Mouse (Mus musculus) hindbrain, embryonic 13.5 days (tissue): ENCODE data around the gene Nags. TPM values are rescaled to one million over a fixed set of nuclear protein-coding genes. Genes with fewer than 3 reads are reported as not detected.

Source experiments
- ATAC-seq: fragments of 200-750 bp; cut with Nextera tagmentation; 2 replicates; pipeline ENCODE4 v1.8.0; 2017; ENCODE audit warnings: moderate TSS enrichment; ENCODE audit not compliant: low FRiP score
- H3K27ac ChIP-seq: fragments of 300-500 bp; sonication (generic); 2 replicates; pipeline ENCODE4 v1.5.1; 2015; ENCODE audit warnings: inconsistent platforms, mild to moderate bottlenecking, moderate library complexity
- H3K27me3 ChIP-seq: fragments of 300-500 bp; sonication (generic); 2 replicates; pipeline ENCODE4 v1.6.1; 2015; ENCODE audit warnings: mild to moderate bottlenecking, inconsistent platforms
- H3K36me3 ChIP-seq: fragments of 300-500 bp; sonication (generic); 2 replicates; pipeline ENCODE4 v1.6.1; 2015; ENCODE audit warnings: mild to moderate bottlenecking, inconsistent platforms
- H3K4me1 ChIP-seq: fragments of 300-500 bp; sonication (generic); replicated peaks from 2 replicates; pipeline ENCODE4 v1.6.1; 2015; ENCODE audit warnings: inconsistent platforms
- H3K4me2 ChIP-seq: fragments of 300-500 bp; sonication (generic); 2 replicates; pipeline ENCODE4 v1.6.1; 2015; ENCODE audit warnings: inconsistent platforms, mild to moderate bottlenecking, moderate library complexity
- H3K4me3 ChIP-seq: fragments of 300-500 bp; sonication (generic); 2 replicates; pipeline ENCODE4 v1.5.1; 2015; ENCODE audit warnings: mild to moderate bottlenecking, inconsistent platforms
- H3K9ac ChIP-seq: fragments of 300-500 bp; sonication (generic); 2 replicates; pipeline ENCODE4 v1.6.1; 2015; ENCODE audit warnings: mild to moderate bottlenecking, inconsistent platforms
- H3K9me3 ChIP-seq: fragments of 300-500 bp; sonication (generic); 2 replicates; pipeline ENCODE4 v1.6.1; 2016; ENCODE audit warnings: inconsistent platforms
- WGBS: fragments of 180-500 bp; shearing (Covaris S2); methylation state at CpG from one replicate; pipeline ENCODE4 v1.1.7; 2015; 5-methylcytosine and 5-hydroxymethylcytosine counted together
- polyA plus RNA-seq: library from polyadenylated mRNA; unstranded; fragments of >200 nt; fragmentation: Nextera tagmentation; extraction: Ambion mirVana; gene quantifications from 2 replicates; pipeline ENCODE4 v1.2.1, GENCODE M21; 2015

The Nags gene
- polyA plus RNA-seq, 1 experiment from 2014 or later = not detected

DNA sequence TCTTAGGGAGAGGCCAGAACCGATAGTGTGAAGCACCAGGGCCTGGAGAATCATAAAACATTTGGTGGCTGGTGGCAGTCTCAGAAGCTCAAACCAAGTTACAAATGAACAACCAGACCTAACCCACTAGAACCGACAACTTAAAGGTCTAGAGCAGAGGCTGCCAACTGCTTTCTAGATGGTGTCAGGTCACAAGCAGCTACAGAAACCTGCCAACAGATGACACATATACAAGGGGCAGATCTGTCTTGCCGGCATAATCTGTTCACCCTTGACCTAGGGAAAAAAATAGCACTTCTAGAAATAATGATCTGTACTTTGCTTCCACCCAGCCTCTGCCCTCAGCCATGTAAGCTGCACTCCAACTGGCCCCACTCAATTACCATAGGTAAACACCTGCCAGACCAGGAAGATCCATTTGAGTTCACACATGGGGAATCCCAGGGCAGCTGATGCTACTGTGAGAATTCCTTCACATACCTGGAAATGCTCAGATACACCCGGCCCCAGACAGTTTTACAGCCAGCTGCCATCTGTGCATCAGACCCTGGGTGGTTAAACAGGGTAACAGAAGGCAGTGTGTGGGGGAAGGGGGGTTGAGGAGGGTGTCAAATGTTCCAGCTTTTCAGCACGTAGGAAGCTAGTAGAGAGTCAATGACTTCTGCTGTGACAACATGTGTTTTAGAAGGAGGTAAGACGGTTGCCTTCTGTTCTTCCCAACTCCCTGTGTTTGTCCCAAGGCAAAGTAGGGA is 20.8 kb downstream of the Nags start:
- Histone ChIP-seq H3K9ac (no peak overlapping the region), H3K9me3 (no peaks in the 10 kb centered on the region), H3K27ac (no peak overlapping the region), H3K4me1 (no peaks in the 10 kb centered on the region), H3K36me3 (peaks cover 65% of the 10 kb centered on the region), H3K4me3 (no peak overlapping the region), H3K4me2 (no peak overlapping the region), H3K27me3 (no peaks in the 10 kb centered on the region)
- ATAC-seq = no peak
- WGBS = 77% methylated on average over 6 of the region's 6 CpGs

DNA sequence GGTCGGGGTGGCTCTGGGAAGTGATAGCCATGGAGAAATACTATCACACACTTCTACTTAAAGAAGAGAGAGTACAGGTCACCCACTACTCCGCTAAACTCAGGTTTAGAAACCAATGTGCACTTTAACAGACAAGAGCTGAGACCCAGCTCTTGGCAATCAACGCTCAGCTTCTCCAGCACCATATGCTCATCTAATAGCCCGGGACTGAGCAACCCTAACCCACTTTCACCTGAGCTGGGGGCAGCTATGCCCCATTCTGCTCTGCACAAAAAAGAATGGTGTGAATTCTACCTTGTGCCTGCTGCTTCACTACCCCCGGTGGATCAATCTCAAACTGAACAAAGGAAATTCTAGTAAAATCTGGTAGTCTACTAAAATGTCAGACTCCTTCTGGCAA is 22.2 kb downstream of the Nags start:
- 91% methylated on average over 5 of the region's 5 CpGs for WGBS
- no peak overlapping the region for H3K4me2 ChIP-seq
- no peak for ATAC-seq
- peaks cover 53% of the 10 kb centered on the region for H3K36me3 ChIP-seq
- no peak overlapping the region for H3K9ac ChIP-seq
- no peaks in the 10 kb centered on the region for H3K27me3 ChIP-seq
- H3K27ac ChIP-seq = no peak overlapping the region
- no peaks in the 10 kb centered on the region for H3K4me1 ChIP-seq
- no peak overlapping the region for H3K4me3 ChIP-seq
- H3K9me3 ChIP-seq = no peaks in the 10 kb centered on the region

GRCm38 (mm10) chr11:102168689-102169088 is 23.4 kb downstream of the Nags start:
- Histone ChIP-seq H3K27ac (no peak overlapping the region), H3K9me3 (no peaks in the 10 kb centered on the region), H3K4me3 (no peak overlapping the region), H3K4me2 (no peak overlapping the region), H3K4me1 (no peaks in the 10 kb centered on the region), H3K36me3 (peaks cover 44% of the 10 kb centered on the region), H3K27me3 (no peaks in the 10 kb centered on the region), H3K9ac (0 out of 2 replicates have a peak overlapping the region, but pooled peaks have one; percentile 8)
- WGBS = 91% methylated on average over 5 of the region's 5 CpGs
- no peak for ATAC-seq

- Histone ChIP-seq H3K36me3 (peaks cover 56% of the 10 kb centered on the region), H3K4me3 (no peak overlapping the region), H3K9me3 (no peaks in the 10 kb centered on the region), H3K4me1 (peaks cover 27% of the 10 kb centered on the region), H3K9ac (no peak overlapping the region), H3K4me2 (no peak overlapping the region), H3K27me3 (no peaks in the 10 kb centered on the region), H3K27ac (no peak overlapping the region)
- ATAC-seq = no peak
Observed at GRCm38 (mm10) chr11:102179836-102180235, 34.5 kb downstream of the Nags start.

DNA sequence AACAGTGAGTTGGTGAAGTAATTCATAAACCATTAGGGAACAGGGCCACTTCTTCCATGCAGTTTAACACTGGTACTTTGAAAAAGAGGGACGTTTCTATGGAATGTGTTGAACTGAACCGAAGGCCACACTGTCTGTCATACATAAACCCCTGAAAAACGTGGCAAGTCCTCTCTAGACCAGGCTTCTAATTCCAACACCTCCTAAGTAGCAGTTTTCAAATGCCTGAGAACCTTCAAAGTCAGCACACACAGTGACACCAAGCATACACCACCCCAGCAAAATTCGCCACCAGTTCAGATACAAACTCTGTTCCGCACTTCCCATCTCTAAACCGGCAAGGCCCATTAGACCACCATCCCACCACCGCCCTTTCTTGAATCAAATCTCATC is 38.9 kb downstream of the Nags start:
- 7% methylated on average over 7 of the region's 7 CpGs for WGBS
- peak overlapping the region; percentile 78 for H3K4me2 ChIP-seq
- H3K27ac ChIP-seq = peak overlapping the region; percentile 98
- H3K9me3 ChIP-seq = no peaks in the 10 kb centered on the region
- peaks cover 22% of the 10 kb centered on the region for H3K36me3 ChIP-seq
- peak overlapping the region; percentile 93 for H3K9ac ChIP-seq
- H3K4me3 ChIP-seq = peak overlapping the region; percentile 84
- H3K4me1 ChIP-seq = peaks cover 39% of the 10 kb centered on the region
- no peaks in the 10 kb centered on the region for H3K27me3 ChIP-seq
- no peak for ATAC-seq

DNA sequence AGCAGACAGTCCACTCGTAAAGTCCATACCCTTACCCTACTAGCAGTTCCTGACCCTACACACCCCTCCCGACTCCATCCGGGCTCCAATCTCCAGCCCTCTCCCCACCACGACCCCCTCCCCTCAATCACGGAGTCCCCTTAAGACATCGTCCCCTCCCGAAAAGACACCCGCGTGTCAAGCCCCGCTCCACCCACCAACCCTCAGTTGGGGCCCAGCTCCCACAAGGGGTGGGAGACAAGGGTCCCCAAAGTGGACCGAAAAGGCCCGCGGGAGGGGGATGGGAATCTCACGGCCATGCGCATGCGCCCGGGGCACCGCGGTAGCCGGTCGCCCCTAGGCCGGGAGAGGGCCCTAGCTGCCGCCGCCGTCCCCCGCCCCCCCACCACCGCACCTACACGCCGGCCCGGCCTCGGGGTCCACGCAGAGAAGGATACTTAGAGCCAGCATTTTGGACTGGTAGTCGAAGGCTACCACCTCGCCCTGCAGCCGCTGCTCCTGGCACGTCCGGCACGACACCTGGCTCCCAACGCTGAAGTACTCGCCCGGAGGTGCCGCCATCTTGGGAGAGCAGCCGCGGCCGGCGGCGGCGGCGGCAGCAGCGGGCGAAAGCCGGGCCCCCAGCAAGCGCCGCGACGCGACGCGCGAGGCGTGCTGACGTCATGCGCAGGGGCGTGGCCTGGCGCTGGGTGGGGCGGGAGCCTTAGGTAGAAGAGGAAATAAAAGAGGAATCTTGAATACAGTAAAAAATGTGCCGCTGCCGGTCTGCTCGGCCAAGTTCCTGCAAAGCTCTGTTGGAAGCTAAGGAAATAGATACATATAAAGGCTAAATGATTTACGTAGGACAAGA is 39.6 kb downstream of the Nags start, which contains the start of gene Lsm12:
Lsm12 (minus strand) TSS at position 651 of the 850 bp plus-strand sequence.
- WGBS = under 1% methylated on average over 68 of the region's 70 CpGs
- peak; percentile 80 for ATAC-seq
- peak within 1 kb of the TSS; percentile 93 for H3K9ac ChIP-seq
- peaks cover 16% of the 10 kb centered on the region for H3K36me3 ChIP-seq
- H3K4me2 ChIP-seq = peak within 1 kb of the TSS; percentile 78
- H3K4me1 ChIP-seq = peaks cover 38% of the 10 kb centered on the region
- H3K27me3 ChIP-seq = no peaks in the 10 kb centered on the region
- peak within 1 kb of the TSS; percentile 84 for H3K4me3 ChIP-seq
- H3K9me3 ChIP-seq = no peaks in the 10 kb centered on the region
- peak within 1 kb of the TSS; percentile 98 for H3K27ac ChIP-seq

GRCm38 (mm10) chr11:102185677-102186076 is 40.4 kb downstream of the Nags start:
- Histone ChIP-seq H3K4me1 (peaks cover 38% of the 10 kb centered on the region), H3K36me3 (peaks cover 13% of the 10 kb centered on the region), H3K9ac (peak overlapping the region; percentile 93), H3K4me2 (peak overlapping the region; percentile 78), H3K4me3 (peak overlapping the region; percentile 84), H3K27ac (peak overlapping the region; percentile 98), H3K9me3 (no peaks in the 10 kb centered on the region), H3K27me3 (no peaks in the 10 kb centered on the region)
- 57% methylated on average over 3 of the region's 3 CpGs for WGBS
- no peak for ATAC-seq

DNA sequence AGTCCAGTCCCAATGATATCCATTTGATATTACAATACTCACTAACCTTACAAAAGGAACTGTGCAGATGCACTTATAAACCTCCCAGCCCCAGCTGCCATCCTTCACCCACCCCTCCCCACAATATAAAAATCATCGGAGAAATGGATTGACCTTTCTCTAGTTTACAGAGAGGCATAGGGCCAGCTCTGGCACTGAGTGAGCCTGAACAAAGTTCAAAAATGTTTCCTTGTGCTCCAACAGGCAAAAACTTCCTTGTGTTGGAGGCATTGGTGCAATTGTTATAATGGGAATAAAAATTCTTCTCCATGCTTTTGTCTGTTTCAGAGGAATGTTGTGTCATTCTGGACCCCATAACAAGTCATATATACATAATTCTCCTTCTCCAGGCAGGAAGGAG is 40.9 kb downstream of the Nags start:
- H3K9ac ChIP-seq = no peak overlapping the region
- peaks cover 7% of the 10 kb centered on the region for H3K36me3 ChIP-seq
- no peaks in the 10 kb centered on the region for H3K27me3 ChIP-seq
- H3K4me1 ChIP-seq = peaks cover 43% of the 10 kb centered on the region
- H3K27ac ChIP-seq = no peak overlapping the region
- no peak for ATAC-seq
- WGBS = 86% methylated on average over 1 of the region's 1 CpGs
- no peak overlapping the region for H3K4me3 ChIP-seq
- H3K9me3 ChIP-seq = no peaks in the 10 kb centered on the region
- no peak overlapping the region; the same call in 1 of the 2 replicates for H3K4me2 ChIP-seq

- peaks cover 34% of the 10 kb centered on the region for H3K4me1 ChIP-seq
- ATAC-seq = no peak
- H3K4me2 ChIP-seq = peak overlapping the region; percentile 77
- H3K27ac ChIP-seq = peak overlapping the region; percentile 78; the same call in 1 of the 2 replicates
- no peaks in the 10 kb centered on the region for H3K27me3 ChIP-seq
- H3K9me3 ChIP-seq = no peaks in the 10 kb centered on the region
- peak overlapping the region; percentile 64 for H3K4me3 ChIP-seq
- peaks cover 18% of the 10 kb centered on the region for H3K36me3 ChIP-seq
- H3K9ac ChIP-seq = peak overlapping the region; percentile 83
- 67% methylated on average over 6 of the region's 6 CpGs for WGBS
Observed at GRCm38 (mm10) chr11:102188980-102189379, 43.7 kb downstream of the Nags start.

DNA sequence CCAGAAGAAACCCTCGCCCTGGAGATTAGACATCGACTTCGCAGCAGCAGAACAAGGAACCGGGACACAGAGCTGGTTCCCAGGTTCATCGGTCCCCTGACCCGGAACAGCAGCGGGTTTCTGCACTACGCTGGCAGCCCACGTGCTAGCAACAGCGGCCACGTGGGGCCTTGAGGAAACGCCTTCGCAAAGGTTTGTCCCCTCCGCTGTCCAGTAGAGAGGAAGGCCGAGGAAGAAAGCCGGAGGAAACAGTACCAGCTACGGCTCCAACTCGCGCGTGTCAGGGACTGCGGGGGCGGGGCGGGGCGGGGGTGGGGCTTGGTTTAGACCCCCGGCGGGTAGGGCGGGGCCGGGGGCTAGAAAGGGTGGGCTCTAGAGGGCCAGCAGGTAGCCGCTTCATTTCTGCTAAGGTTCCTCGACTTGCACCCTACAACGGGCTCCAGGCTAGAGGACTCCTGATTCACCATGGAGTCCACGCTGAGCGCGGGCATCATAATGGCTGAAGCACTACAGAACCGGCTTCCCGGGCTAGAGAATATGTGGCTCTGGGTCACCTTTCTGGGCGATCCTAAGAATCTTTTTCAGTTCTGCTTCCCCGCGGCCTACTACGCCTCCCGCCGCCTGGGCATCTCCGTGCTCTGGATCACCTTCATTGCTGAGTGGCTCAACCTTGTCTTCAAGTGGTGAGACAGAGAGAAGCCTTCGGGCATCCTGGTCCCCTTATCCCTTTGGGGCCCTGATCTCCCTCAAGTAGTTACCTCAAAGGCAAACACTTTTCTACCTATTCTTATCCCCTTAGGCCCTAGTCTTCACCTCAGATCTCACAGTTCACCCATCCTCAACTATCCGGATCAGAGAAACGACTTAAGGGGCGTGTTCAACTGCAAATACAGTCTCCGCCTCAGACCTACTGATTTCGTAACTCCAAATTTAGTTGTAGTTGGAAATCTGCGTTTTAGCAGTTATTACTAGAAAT is 44.4 kb downstream of the Nags start, which contains the start of gene G6pc3:
G6pc3 (plus strand) TSS at position 160 of the 976 bp plus-strand sequence.
- peaks cover 30% of the 10 kb centered on the region for H3K4me1 ChIP-seq
- 3% methylated on average over 50 of the region's 50 CpGs for WGBS
- peak within 1 kb of the TSS; percentile 78 for H3K27ac ChIP-seq

GRCm38 (mm10) chr11:102190848-102191247 is 45.5 kb downstream of the Nags start:
- no peak for ATAC-seq
- no peaks in the 10 kb centered on the region for H3K27me3 ChIP-seq
- 44% methylated on average over 4 of the region's 4 CpGs for WGBS
- H3K9ac ChIP-seq = peak overlapping the region; percentile 83
- H3K4me3 ChIP-seq = peak overlapping the region; percentile 64
- H3K36me3 ChIP-seq = peaks cover 37% of the 10 kb centered on the region
- H3K4me2 ChIP-seq = peak overlapping the region; percentile 77
- H3K9me3 ChIP-seq = no peaks in the 10 kb centered on the region
- H3K4me1 ChIP-seq = peaks cover 26% of the 10 kb centered on the region
- no peak overlapping the region for H3K27ac ChIP-seq

More for the DNA sequence above, 44.4 kb downstream of the Nags start, which contains the start of gene G6pc3:
- peak within 1 kb of the TSS; percentile 64 for H3K4me3 ChIP-seq
- no peaks in the 10 kb centered on the region for H3K9me3 ChIP-seq
- H3K36me3 ChIP-seq = peaks cover 26% of the 10 kb centered on the region
- peak within 1 kb of the TSS; percentile 77 for H3K4me2 ChIP-seq
- peak; percentile 76 for ATAC-seq
- peak within 1 kb of the TSS; percentile 83 for H3K9ac ChIP-seq
- no peaks in the 10 kb centered on the region for H3K27me3 ChIP-seq
